Mouse (Mus musculus): Measurements from ENCODE around the gene Anln.
"Not testable (repeated sequence)": the region's sequence is repeated elsewhere in the genome, so short reads cannot be mapped to it uniquely, and the experiment has no call there.

The Anln gene

DNA sequence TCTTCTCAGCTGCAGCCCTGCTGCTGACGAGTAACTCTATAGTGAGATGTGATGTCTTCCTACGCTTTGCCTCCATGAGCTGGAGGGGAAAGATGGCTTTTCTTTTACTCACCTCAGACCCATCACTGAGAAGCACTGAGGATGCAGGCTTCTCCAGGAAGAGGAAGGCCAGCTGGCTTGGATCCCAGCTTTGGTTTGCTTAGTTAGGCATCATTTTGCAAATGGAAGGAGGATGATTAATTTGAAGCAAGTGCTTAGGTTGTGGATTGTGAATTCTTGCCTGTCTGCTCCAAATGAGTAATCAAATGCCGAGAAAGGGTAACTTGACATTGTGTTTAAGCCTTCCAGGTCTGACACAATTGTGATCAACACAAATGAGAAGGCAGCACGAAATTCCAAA is 10.0 kb upstream of the Anln start:
- DNase-seq: no peak

DNA sequence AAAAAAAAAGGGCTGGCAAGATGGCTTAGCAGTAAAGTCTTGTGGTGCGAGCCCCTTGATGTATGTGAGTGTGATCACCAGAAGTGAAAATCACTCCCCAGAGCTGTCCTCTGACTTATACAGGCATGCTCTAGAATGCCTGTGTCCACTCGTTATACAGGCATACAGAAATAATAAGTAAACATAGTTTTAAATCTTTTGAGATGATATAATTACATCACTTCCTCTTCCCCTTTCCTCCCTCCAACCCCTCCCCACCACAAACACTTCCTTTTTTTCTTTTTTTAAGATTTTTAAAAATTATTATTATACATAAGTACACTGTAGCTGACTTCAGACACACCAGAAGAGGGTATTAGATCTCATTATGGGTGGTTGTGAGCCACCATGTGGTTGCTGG is 5.7 kb upstream of the Anln start:
- DNase-seq: no peak

DNA sequence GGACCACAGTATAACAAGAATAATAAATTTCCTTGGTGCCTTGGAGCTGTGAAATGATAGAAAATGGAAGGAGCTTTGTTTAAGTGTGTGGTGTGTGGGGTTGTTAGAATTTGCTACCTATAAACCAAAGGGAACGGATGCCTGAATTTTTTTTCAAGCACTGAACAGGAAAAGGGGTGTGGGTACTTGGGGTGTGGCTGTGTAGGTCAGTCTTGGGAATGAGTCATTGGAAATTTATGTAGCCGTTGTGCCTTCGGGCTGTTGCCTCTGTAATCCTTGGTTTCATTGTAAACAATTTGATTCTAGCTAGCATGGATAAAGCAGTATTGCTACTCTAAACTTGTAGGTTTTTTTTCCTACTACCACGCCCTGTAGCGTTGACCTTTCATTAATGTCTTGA is 1.4 kb upstream of the Anln start:
- DNase-seq: no peak

DNA sequence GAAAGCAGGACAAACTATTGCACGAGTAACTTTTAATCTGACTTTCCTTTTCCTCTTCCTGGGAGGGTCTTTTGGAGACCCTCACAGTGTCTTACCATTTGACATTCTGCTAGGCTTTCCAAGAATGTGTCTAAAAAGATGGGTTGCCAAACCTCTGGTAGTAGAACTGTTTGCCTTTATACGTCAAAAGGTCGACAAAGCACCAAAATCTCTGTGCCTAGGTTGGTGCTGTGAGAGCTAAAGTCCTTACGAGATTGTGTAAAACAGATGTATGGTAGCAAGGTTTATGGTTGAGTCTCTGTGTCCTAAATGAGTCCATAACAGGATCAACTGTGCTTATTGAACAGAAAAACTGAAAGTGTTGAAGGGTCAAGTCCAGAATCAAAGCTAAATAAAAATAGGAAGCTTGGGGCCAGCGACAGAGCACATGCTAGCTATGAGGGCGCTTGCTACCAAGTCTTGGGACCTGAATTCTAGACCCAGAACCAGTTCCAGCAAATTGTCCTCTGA is 803 bp upstream of the Anln start:
- DNase-seq: no peak

DNA sequence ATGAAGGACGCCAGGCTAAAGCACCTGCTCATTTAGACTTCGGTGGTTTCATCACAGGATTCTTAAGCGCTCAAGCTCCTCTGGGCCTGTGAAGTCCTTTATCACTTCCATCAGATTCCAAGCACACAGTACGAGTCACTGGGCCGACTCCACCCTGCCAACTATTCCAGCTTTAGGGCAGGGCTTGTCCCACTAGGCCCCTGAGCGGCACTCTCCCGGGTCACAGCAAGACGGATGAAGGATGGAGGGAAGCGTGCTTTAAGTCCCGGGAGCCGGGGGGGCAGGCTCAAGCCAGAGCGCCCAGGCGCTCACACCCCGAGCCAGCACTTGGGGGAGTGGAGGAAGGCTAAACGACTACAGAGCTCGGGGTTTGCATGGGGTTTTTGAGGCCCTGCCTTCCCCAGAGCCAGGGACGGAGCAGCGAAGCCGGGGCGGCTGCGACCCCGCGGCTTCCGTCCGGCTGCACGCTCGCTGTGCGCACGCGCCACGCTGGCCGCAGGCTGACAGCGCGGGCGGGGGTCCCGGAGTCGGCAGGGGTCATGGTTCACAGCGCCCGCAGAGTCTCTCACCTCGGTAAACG is 497 bp downstream of the Anln start:
- DNase-seq: peak; percentile 10

- DNase-seq: no peak
These were observed 1.1 kb downstream of the Anln start for GRCm38 (mm10) chr9:22387901-22388300.

DNA sequence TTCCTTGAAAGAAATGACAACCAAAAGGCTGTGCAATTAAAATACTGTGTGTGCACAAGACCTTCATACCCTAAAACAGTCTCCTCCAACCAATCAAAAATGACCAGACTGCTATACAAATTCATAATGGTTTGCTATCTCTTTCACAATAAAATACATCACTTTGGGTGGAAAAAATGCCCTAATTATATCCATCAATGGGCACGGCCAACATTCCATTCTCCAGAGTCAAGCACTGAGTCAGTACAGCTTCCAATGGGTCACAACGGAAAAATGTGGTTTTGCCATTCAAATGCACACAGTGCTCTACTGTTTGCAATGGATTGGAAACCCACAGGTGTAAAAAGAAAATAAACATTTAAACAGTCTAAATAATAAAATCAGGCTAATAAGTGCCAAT is 3.1 kb downstream of the Anln start:
- DNase-seq: no peak

DNA sequence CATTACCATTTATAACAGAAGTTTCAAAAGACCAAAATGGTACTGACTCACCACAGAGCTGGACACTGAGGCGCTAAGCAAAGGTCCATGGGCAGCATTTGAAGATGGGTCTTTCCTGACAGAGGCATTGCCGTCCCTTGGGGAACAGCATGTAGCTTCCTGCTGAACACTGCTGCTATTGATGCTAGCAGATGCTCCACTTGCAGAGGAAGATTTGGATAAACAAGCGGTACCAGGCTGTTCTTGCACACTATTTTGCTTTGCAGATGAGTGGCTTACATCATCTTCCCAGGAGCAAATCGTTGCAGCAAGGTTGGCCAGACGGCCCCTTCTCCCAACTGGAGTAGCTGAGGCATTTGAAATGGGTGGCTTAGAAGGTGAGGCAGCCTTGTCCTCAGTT is 12.9 kb downstream of the Anln start:
- peak; percentile 7 for DNase-seq

GRCm38 (mm10) chr9:22372760-22373159 is 16.2 kb downstream of the Anln start:
- DNase-seq: no peak

GRCm38 (mm10) chr9:22368030-22368429 is 21.0 kb downstream of the Anln start:
- no peak for DNase-seq

DNA sequence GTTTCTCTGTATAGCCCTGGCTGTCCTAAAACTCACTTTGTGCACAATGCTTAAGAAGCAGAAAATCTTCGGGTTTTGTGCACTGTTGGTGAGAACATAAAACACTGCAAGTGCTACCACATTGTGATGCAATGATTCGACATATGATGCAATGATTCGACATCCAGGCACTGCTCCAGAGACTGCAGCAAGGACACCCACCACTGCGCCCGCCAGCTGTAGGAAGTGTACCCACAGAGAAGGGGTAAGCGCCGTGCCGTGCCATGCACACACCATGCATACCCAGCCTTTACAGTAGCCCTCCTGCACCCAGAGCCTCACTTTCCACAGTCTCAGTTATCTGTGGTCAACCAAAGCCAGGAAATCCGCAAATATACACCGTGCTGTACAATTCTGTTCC is 22.4 kb downstream of the Anln start:
- DNase-seq: no peak

GRCm38 (mm10) chr9:22366221-22366620 is 22.8 kb downstream of the Anln start:
- DNase-seq: no peak

- DNase-seq: no peak
These were observed 28.1 kb downstream of the Anln start for GRCm38 (mm10) chr9:22360916-22361315.

GRCm38 (mm10) chr9:22355919-22356318 is 33.1 kb downstream of the Anln start:
- no peak for DNase-seq

DNA sequence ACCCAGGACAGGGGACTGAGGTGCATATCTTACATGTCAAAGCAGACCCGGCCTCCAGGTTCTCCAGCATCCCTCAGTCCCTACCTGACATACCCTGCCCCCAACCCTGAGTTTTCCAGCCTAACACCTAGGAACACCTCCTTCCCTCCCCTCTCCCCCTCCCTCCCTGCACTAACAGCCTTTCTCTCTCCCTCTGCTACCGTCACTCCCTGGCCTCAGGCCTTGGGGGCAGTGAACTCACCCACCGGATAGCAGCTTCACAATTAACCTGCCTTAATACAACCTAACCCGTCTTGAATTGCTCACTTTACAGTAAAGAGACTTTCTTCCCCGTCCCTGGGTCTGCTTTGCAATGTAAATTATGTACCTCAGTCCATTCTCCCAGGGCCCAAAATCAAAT is 35.1 kb downstream of the Anln start:
- DNase-seq: no peak

- DNase-seq: no peak
These were observed 35.5 kb downstream of the Anln start for GRCm38 (mm10) chr9:22353465-22353864.

- no peak for DNase-seq
These were observed 48.7 kb downstream of the Anln start for GRCm38 (mm10) chr9:22340331-22340730.

- no peak for DNase-seq
These were observed 51.8 kb downstream of the Anln start for GRCm38 (mm10) chr9:22337217-22337616.

GRCm38 (mm10) chr9:22327475-22328387 is 61.3 kb downstream of the Anln start:
- DNase-seq: peak; percentile 82

DNA sequence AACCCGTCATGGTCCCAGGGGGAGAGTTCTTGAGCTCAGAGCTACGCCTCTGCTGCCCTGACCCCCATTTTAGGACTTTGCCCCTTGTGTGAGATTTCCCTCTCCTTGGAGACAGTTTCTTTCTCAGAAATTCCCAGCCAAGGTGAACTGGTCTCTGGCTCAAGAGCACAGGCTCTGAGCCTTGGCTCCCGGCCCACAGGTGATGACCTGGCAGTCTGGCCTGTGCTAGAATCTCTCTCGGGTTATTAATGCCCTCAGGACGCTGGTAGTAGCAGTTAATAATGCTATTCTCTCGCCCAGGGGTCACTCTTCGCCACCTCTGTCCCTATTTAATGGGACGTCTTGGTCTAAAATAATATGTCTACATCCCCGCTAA is 61.9 kb downstream of the Anln start:
- DNase-seq: peak; percentile 22

DNA sequence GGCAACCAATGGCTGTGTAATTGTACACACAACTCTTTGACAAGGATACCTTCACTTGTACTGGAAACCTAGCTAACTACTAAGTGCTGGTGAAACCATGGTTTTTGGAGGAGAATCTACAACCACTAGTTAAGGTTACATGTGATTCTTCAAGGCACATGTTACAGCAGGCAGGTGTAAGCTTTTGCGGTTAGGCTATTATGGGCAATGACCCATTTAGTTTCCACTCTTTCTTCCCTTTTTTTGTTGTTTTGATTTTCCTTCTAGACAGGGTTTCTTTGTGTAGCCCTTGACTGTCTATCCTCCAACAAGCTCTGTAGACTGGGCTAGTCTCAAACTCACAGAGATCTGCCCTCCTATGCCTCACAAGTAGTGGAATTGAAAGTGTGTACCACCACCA is 64.4 kb downstream of the Anln start:
- no peak for DNase-seq

- DNase-seq: no peak
These were observed 66.4 kb downstream of the Anln start for GRCm38 (mm10) chr9:22322381-22323211.

DNA sequence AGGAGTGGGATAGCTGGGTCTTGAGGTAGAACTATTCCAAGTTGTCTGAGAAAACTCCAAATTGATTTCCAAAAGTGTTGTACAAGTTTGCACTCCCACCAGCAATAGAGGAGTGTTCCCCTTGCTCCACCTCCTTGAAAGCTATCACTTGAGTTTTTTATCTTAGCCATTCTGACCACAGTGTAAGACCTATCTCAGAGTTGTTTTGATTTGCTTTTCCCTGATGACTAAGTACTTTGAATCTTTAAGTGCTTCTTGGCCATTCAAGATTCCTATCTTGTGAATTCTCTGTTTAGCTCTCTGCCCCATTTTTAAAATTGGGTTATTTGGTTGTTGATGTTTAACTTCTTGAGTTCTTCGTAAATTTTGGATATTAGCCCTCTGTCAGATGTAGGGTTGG is 69.9 kb downstream of the Anln start:
- no peak for DNase-seq

GRCm38 (mm10) chr9:22316047-22316446 is 72.9 kb downstream of the Anln start:
- not testable (repeated sequence) for DNase-seq
